Mouse (Mus musculus): Measurements from ENCODE around the gene Dlg2. TPM values are rescaled to one million over a fixed set of nuclear protein-coding genes. Genes with fewer than 3 reads are reported as not detected.

The Dlg2 gene
- polyA plus RNA-seq, 1 experiment: 2.1 TPM

- DNase-seq (ENCODE audit: low spot score): no peak
Measured at GRCm38 (mm10) chr7:92048876-92049275, 1572.4 kb downstream of the Dlg2 start.

- no peak for DNase-seq (ENCODE audit: low spot score)
Measured at GRCm38 (mm10) chr7:92066851-92067250, 1590.4 kb downstream of the Dlg2 start.

- DNase-seq (ENCODE audit: low spot score): no peak
Measured at GRCm38 (mm10) chr7:92087429-92087828, 1611.0 kb downstream of the Dlg2 start.

GRCm38 (mm10) chr7:92093860-92094259, 1617.4 kb downstream of the Dlg2 start:
- no peak for DNase-seq (ENCODE audit: low spot score)

- DNase-seq (ENCODE audit: low spot score): no peak
Measured at GRCm38 (mm10) chr7:92095198-92095597, 1618.7 kb downstream of the Dlg2 start.

GRCm38 (mm10) chr7:92100847-92101246, 1624.4 kb downstream of the Dlg2 start:
- no peak for DNase-seq (ENCODE audit: low spot score)

- DNase-seq (ENCODE audit: low spot score): no peak
Measured at GRCm38 (mm10) chr7:92102892-92103543, 1626.5 kb downstream of the Dlg2 start.

GRCm38 (mm10) chr7:92105477-92105876, 1629.0 kb downstream of the Dlg2 start:
- DNase-seq (ENCODE audit: low spot score): no peak

- no peak for DNase-seq (ENCODE audit: low spot score)
Measured at GRCm38 (mm10) chr7:92105956-92106355, 1629.5 kb downstream of the Dlg2 start.

- DNase-seq (ENCODE audit: low spot score): no peak
Measured at GRCm38 (mm10) chr7:92113065-92113464, 1636.6 kb downstream of the Dlg2 start.

- DNase-seq (ENCODE audit: low spot score): no peak
Measured at GRCm38 (mm10) chr7:92115237-92115871, 1638.9 kb downstream of the Dlg2 start.

- DNase-seq (ENCODE audit: low spot score): no peak
Measured at GRCm38 (mm10) chr7:92123276-92123675, 1646.8 kb downstream of the Dlg2 start.

GRCm38 (mm10) chr7:92125886-92126285, 1649.4 kb downstream of the Dlg2 start:
- no peak for DNase-seq (ENCODE audit: low spot score)

GRCm38 (mm10) chr7:92134301-92134700, 1657.8 kb downstream of the Dlg2 start:
- no peak for DNase-seq (ENCODE audit: low spot score)

- no peak for DNase-seq (ENCODE audit: low spot score)
Measured at GRCm38 (mm10) chr7:92135624-92136023, 1659.2 kb downstream of the Dlg2 start.

- no peak for DNase-seq (ENCODE audit: low spot score)
Measured at GRCm38 (mm10) chr7:92140051-92140817, 1663.8 kb downstream of the Dlg2 start.

- DNase-seq (ENCODE audit: low spot score): no peak
Measured at GRCm38 (mm10) chr7:92147499-92147898, 1671.0 kb downstream of the Dlg2 start.

GRCm38 (mm10) chr7:92150768-92151167, 1674.3 kb downstream of the Dlg2 start:
- no peak for DNase-seq (ENCODE audit: low spot score)

GRCm38 (mm10) chr7:92154603-92155002, 1678.1 kb downstream of the Dlg2 start:
- no peak for DNase-seq (ENCODE audit: low spot score)

- no peak for DNase-seq (ENCODE audit: low spot score)
Measured at GRCm38 (mm10) chr7:92163150-92163549, 1686.7 kb downstream of the Dlg2 start.

- DNase-seq (ENCODE audit: low spot score): no peak
Measured at GRCm38 (mm10) chr7:92164316-92164715, 1687.8 kb downstream of the Dlg2 start.

GRCm38 (mm10) chr7:92164875-92165518, 1688.5 kb downstream of the Dlg2 start:
- no peak for DNase-seq (ENCODE audit: low spot score)

Measured in urinary bladder, adult 2 months (tissue).